Mouse (Mus musculus): ENCODE results near the gene Elf1.

DNA sequence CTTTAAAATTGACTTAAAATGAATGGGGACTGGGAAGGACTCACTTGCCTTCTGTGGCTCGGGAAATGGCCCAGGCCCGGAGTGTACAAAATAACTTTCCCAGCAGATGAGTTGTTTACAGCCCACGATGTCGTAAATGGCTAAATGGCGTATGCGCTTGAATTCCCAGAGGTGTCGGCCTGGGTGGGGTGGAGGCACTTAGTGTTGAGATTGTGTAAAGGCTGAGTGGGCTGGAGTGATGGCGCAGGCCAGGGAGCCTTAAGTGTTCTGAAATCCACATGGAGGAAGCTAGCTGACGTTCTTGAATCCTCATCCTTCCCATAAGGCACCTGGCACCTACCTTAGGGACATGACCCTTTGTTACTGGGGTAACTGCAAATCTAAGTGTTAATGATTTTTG lies 7.5 kb downstream of the Elf1 start:
- TF ChIP-seq CTCF (IDR thresholded peaks at IDR 0.05; ENCODE audit: low read depth, low read length) (no peak), POLR2A (IDR thresholded peaks at IDR 0.05; ENCODE audit: extremely low read depth, insufficient read depth, low read length) (no peak)
